Mouse (Mus musculus): Measurements from ENCODE around the gene Olfr1443. TPM values are rescaled to one million over a fixed set of nuclear protein-coding genes. Genes with fewer than 3 reads are reported as not detected.

Olfr1443 gene
- not detected for polyA plus RNA-seq (2017; shearing (Covaris generic))

DNA sequence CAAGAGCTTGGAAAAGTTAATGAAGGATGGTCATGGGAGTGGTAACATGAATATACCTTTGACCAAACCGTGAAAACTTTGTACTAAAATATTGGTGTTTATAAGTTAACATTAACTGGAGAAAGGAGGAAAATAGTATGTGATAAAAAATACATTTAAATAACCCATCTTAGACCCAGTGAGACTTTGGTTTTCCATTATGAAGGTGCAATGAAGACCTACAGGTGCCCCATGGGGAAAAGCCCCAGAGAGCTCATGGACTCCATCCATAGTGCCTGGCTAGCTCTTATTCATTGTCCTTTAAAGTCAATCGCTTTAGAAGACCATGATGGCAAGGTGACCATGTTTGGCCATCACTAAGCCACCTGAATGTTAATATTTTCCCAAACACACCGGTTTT, at the start of gene Olfr1443:
Olfr1443 (plus strand) TSS at position 301 of the 400 bp plus-strand sequence.

DNA sequence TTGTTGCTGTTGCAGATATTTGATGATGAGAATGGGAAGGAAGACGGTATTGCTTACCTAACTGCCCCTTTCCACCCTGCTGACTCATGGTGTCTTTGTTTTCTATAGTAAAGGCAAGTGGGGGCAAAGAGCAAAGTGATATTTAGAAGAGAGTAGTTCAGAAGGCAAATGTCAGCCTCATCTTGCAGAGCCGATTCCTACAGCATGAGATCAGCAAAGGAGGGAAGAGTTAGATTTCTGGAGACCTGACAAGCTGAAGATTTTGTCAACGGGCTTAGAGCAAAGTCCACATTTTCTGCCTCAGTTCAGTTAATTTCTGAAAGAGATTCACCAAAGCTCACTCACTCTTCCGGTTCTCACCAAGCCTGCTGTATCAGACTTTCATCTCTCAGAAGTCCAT, 44.7 kb upstream of the Olfr1443 start, which contains the start of gene Glyat:
Glyat (plus strand) TSS at position 133 of the 400 bp plus-strand sequence.

DNA sequence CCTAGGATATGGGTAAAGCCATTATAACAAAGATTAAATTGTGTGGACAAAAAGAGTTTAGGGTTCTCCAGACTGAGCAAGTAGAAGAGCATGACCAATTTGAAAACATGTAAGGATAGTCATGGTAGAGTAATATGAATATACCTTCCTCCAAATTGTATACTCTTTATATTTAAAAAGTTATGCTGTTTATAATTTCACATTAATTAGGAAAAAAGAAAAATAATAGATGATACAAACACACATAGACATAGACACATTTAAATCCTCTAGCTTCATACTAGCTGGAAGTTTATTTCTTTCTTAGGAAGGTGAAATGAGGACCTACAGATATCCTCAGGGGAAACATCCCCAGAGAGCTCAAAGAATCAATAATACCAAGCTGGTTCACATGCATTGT, 7.8 kb upstream of the Olfr1443 start, which contains the start of gene Olfr1442:
Olfr1442 (plus strand) TSS at position 301 of the 400 bp plus-strand sequence.

DNA sequence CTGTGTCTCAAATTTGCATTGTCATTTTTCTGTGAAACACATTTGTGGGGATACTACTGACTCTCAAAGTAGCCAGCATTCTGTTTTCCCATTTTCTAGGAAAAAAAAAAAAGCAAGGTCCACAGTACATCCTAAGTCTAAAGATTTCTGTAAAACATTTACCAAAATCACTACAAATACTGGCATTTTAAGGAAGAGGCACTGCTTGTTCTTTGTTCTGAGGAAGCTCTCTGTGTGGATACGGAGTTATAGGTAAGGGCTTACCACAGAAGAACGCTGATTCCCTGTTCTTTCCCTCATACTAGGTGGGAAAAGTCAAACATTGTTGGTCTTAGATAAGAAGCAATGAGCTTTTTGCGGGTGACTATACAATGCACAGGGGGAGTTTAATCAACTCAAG, 17.7 kb downstream of the Olfr1443 start, which contains the start of gene Keg1:
Keg1 (plus strand) TSS at position 197 of the 400 bp plus-strand sequence.

Other genes with a start within 250 kb of the Olfr1443 start
- 1.3 TPM for gene Mpeg1, start 217.3 kb upstream of the Olfr1443 start, polyA plus RNA-seq (2017; shearing (Covaris generic))
- 5.6 TPM for gene Dtx4, start 176.7 kb upstream of the Olfr1443 start, polyA plus RNA-seq (2017; shearing (Covaris generic))
- 60.7 TPM for gene Fam111a, start 132.4 kb upstream of the Olfr1443 start, polyA plus RNA-seq (2017; shearing (Covaris generic))
- gene Gm4952, start 78.1 kb upstream of the Olfr1443 start, polyA plus RNA-seq (2017; shearing (Covaris generic)), result not detected
- gene Glyat, start 44.8 kb upstream of the Olfr1443 start, polyA plus RNA-seq (2017; shearing (Covaris generic)), result 0.09 TPM
- gene Olfr1442, start 7.7 kb upstream of the Olfr1443 start, polyA plus RNA-seq (2017; shearing (Covaris generic)), result not detected
- not detected for gene Keg1, start 17.7 kb downstream of the Olfr1443 start, polyA plus RNA-seq (2017; shearing (Covaris generic))
- 0.68 TPM for gene Cntf, start 87.5 kb downstream of the Olfr1443 start, polyA plus RNA-seq (2017; shearing (Covaris generic))
- gene Zfp91, start 118.0 kb downstream of the Olfr1443 start, polyA plus RNA-seq (2017; shearing (Covaris generic)), result 9.3 TPM
- gene Lpxn, start 118.1 kb downstream of the Olfr1443 start, polyA plus RNA-seq (2017; shearing (Covaris generic)), result 255 TPM
- not detected for gene Gm5244, start 168.6 kb downstream of the Olfr1443 start, polyA plus RNA-seq (2017; shearing (Covaris generic))
- gene Olfr1444, start 179.2 kb downstream of the Olfr1443 start, polyA plus RNA-seq (2017; shearing (Covaris generic)), result 0.22 TPM
- gene Olfr1445, start 205.7 kb downstream of the Olfr1443 start, polyA plus RNA-seq (2017; shearing (Covaris generic)), result not detected
- not detected for gene Olfr1446, start 215.4 kb downstream of the Olfr1443 start, polyA plus RNA-seq (2017; shearing (Covaris generic))
- gene Olfr1447, start 225.6 kb downstream of the Olfr1443 start, polyA plus RNA-seq (2017; shearing (Covaris generic)), result not detected
- not detected for gene Olfr1448, start 246.3 kb downstream of the Olfr1443 start, polyA plus RNA-seq (2017; shearing (Covaris generic))